Mouse (Mus musculus) liver, embryonic 12.5 days (tissue): ENCODE measurements around the gene Ppp6r1. TPM values are rescaled to one million over a fixed set of nuclear protein-coding genes. Genes with fewer than 3 reads are reported as not detected.
"Not testable (repeated sequence)": the region's sequence is repeated elsewhere in the genome, so short reads cannot be mapped to it uniquely, and the experiment has no call there.

Experiments used
- ATAC-seq: fragments of 200-750 bp; cut with Nextera tagmentation; 2 replicates; pipeline ENCODE4 v1.8.0; 2017; ENCODE audit warnings: moderate number of reproducible peaks, mild to moderate bottlenecking, moderate library complexity
- H3K27ac ChIP-seq: fragments of 300-500 bp; sonication (generic); 2 replicates; pipeline ENCODE4 v1.5.1; 2016; ENCODE audit warnings: mild to moderate bottlenecking
- H3K27me3 ChIP-seq: fragments of 300-500 bp; sonication (generic); replicated peaks from 2 replicates; pipeline ENCODE4 v1.6.1; 2016; ENCODE audit warnings: mild to moderate bottlenecking, moderate library complexity
- H3K36me3 ChIP-seq: fragments of 300-500 bp; sonication (generic); 2 replicates; pipeline ENCODE4 v1.6.1; 2016; ENCODE audit warnings: mild to moderate bottlenecking, moderate library complexity
- H3K4me1 ChIP-seq: fragments of 300-500 bp; sonication (generic); 2 replicates; pipeline ENCODE4 v1.6.1; 2016
- H3K4me2 ChIP-seq: fragments of 300-500 bp; sonication (generic); 2 replicates; pipeline ENCODE4 v1.6.1; 2016; ENCODE audit warnings: mild to moderate bottlenecking, moderate library complexity
- H3K4me3 ChIP-seq: fragments of 300-500 bp; sonication (generic); 2 replicates; pipeline ENCODE4 v1.5.1; 2016; ENCODE audit warnings: mild to moderate bottlenecking, moderate library complexity
- H3K9ac ChIP-seq: fragments of 300-500 bp; sonication (generic); 2 replicates; pipeline ENCODE4 v1.6.1; 2016; ENCODE audit warnings: mild to moderate bottlenecking, moderate library complexity
- H3K9me3 ChIP-seq: fragments of 300-500 bp; sonication (generic); replicated peaks from 2 replicates; pipeline ENCODE4 v1.6.1; 2016; ENCODE audit warnings: mild to moderate bottlenecking, moderate library complexity
- WGBS: fragments of 180-500 bp; shearing (Covaris S2); methylation state at CpG from one replicate; pipeline ENCODE4 v1.1.7; 2016; ENCODE audit not compliant: insufficient replicate concordance; 5-methylcytosine and 5-hydroxymethylcytosine counted together
- polyA plus RNA-seq: library from polyadenylated mRNA; unstranded; fragments of >200 nt; fragmentation: Nextera tagmentation; extraction: Ambion mirVana; gene quantifications from 2 replicates; pipeline ENCODE4 v1.2.1, GENCODE M21; 2016

Gene Ppp6r1
- polyA plus RNA-seq, 1 experiment from 2014 or later = 12.7 TPM

DNA sequence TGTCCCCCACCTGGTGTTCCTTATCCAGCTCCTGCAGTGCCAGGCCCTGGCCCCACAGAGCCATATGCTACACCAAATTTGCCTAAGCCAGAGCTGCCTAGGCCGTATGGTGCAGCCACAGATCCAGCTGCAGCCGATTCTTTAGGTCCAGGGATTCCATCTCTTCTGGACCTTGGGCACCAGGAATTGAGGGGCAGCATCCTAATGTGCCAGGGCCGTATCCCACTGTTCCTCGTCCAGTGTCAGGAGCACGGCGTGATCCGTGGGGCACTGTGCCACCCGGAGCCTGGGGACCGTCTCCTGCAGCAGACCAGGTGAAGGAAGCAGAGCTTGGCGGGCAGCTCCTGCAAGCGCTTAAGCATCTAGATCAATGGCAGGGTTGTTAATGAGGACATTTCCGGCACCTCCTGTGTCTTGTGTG, 46.9 kb downstream of the Ppp6r1 start:
- no peak overlapping the region for H3K4me2 ChIP-seq
- H3K27me3 ChIP-seq = no peaks in the 10 kb centered on the region; the same call in 1 of the 2 replicates
- 70% methylated on average over 12 of the region's 12 CpGs for WGBS
- peaks cover 33% of the 10 kb centered on the region for H3K4me1 ChIP-seq
- H3K27ac ChIP-seq = no peak overlapping the region
- H3K4me3 ChIP-seq = no peak overlapping the region
- H3K9ac ChIP-seq = no peak overlapping the region
- ATAC-seq = no peak
- H3K36me3 ChIP-seq = no peaks in the 10 kb centered on the region
- H3K9me3 ChIP-seq = no peaks in the 10 kb centered on the region

DNA sequence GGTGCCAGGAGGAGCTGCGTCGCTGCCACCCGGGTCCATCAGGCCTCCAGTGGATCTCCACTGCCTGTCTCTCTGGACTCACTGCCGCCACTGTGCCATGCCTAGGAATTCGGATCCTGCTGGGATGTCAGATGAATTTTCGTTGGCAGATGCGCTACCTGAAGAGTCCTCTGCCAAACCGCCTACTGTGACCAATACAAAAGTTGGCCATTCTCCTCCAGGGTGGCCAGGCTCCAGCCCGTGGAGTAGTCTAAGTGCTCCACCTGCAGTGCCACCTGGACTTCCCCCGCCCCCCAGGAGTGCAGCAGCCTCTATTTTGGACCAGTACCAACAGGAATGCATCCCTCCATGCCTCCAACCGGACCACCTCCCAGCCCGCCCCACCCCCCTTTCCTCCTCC, 47.3 kb downstream of the Ppp6r1 start:
- Histone ChIP-seq H3K27me3 (no peaks in the 10 kb centered on the region; the same call in 1 of the 2 replicates), H3K36me3 (no peaks in the 10 kb centered on the region), H3K9me3 (no peaks in the 10 kb centered on the region), H3K9ac (no peak overlapping the region), H3K4me1 (peaks cover 33% of the 10 kb centered on the region), H3K4me2 (no peak overlapping the region), H3K4me3 (no peak overlapping the region), H3K27ac (no peak overlapping the region)
- WGBS = 77% methylated on average over 12 of the region's 12 CpGs
- ATAC-seq = no peak

DNA sequence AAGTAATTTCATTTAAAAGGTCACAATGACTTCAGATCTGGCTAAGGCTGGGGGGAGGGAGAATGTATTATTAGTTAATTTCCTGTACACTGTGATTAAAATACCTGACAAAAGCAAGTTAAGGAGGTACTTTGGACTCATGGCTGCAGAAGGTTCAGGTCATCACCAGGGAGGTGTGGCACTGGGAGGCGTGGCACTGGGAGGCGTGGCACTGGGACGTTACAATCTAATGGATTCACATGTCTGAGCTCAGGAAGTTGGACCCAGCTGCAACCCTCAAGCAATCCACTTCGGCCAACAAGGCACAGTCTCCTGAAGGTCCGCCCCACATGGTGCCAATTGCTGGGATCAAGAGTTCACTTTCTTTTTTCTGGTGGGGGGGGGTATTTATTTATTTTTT, 50.8 kb downstream of the Ppp6r1 start:
- no peaks in the 10 kb centered on the region; the same call in 1 of the 2 replicates for H3K27me3 ChIP-seq
- no peak overlapping the region for H3K27ac ChIP-seq
- H3K4me2 ChIP-seq = no peak overlapping the region
- H3K9ac ChIP-seq = no peak overlapping the region
- peak; percentile 65 for ATAC-seq
- H3K4me1 ChIP-seq = peaks cover 22% of the 10 kb centered on the region
- H3K4me3 ChIP-seq = no peak overlapping the region
- no peaks in the 10 kb centered on the region for H3K9me3 ChIP-seq
- 26% methylated on average over 5 of the region's 5 CpGs for WGBS
- H3K36me3 ChIP-seq = no peaks in the 10 kb centered on the region

DNA sequence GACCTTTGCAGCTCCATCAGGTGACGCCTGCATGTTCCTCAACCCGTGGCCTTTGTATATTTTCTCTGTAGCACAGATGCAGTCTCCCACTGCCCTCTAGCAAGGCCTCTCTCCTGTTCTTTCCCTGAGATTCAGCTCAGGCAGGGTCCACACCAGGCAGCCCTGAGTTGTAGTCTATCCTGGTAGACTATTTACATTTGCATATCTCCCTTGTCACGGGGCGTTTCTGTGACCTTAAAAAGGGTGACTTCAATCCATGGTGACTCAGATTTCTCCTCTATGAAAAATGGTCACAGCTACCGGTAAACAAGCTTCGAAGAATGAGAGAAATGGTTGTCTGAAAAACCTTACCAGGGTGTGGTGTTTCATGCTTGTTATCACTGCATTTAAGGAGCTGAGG, 54.9 kb downstream of the Ppp6r1 start, which contains the start of gene Ptprh:
TSS of gene Ptprh (minus strand) at position 169 of the 400 bp plus-strand sequence.
- Histone ChIP-seq H3K9ac (no peak within 1 kb of the TSS), H3K4me2 (no peak within 1 kb of the TSS), H3K27me3 (no peaks in the 10 kb centered on the region), H3K27ac (no peak within 1 kb of the TSS), H3K36me3 (no peaks in the 10 kb centered on the region), H3K4me1 (peaks cover 11% of the 10 kb centered on the region; the same call in 1 of the 2 replicates), H3K9me3 (no peaks in the 10 kb centered on the region), H3K4me3 (no peak within 1 kb of the TSS)
- WGBS = 57% methylated on average over 6 of the region's 6 CpGs
- ATAC-seq = no peak

- Histone ChIP-seq H3K4me2 (no peak overlapping the region), H3K27me3 (no peaks in the 10 kb centered on the region), H3K9ac (no peak overlapping the region), H3K9me3 (no peaks in the 10 kb centered on the region), H3K36me3 (no peaks in the 10 kb centered on the region), H3K27ac (no peak overlapping the region), H3K4me3 (no peak overlapping the region), H3K4me1 (peaks cover 9% of the 10 kb centered on the region; the same call in 1 of the 2 replicates)
- no peak for ATAC-seq
- 68% methylated on average over 6 of the region's 6 CpGs for WGBS
Measured at GRCm38 (mm10) chr7:4602969-4603368, 55.9 kb downstream of the Ppp6r1 start.

DNA sequence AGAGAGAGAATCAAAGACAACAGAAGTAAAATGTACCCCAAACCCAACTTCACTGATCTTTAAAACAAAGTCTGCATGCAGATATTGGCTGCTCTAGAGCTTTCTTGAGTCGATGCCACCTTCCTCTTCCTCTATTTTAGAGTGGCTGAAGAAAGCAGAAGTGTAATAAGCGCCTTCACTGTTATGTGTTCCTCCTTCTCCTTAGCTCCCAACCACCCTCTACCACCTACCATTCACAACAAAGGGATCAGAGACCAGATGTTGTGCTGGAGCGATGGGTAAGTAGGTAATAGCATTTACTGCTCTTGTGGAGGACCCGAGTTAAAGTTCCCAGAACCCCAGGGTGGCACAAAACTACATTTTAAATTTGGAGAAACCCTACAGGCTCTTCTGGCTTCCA, 61.8 kb downstream of the Ppp6r1 start:
- H3K27me3 ChIP-seq, H3K9me3 ChIP-seq, H3K36me3 ChIP-seq, H3K9ac ChIP-seq, H3K4me1 ChIP-seq, H3K4me3 ChIP-seq, H3K4me2 ChIP-seq, ATAC-seq, H3K27ac ChIP-seq: not testable (repeated sequence)
- WGBS = 34% methylated on average over 4 of the region's 4 CpGs

Other genes starting within 250 kb of the Ppp6r1 start
- gene Rdh13, start 213.4 kb downstream of the Ppp6r1 start, polyA plus RNA-seq = 9.8 and 10.4 TPM in 2 replicates
- gene Eps8l1, start 198.3 kb downstream of the Ppp6r1 start, polyA plus RNA-seq = 1.3 and 2.1 TPM in 2 replicates
- gene Ppp1r12c, start 157.3 kb downstream of the Ppp6r1 start, polyA plus RNA-seq = 41.1 and 42.9 TPM in 2 replicates
- gene Tnnt1, start 142.6 kb downstream of the Ppp6r1 start, polyA plus RNA-seq = 13.7 and 17.9 TPM in 2 replicates
- 1.7 and 1.8 TPM in 2 replicates for gene Tnni3, start 134.8 kb downstream of the Ppp6r1 start, polyA plus RNA-seq
- gene Dnaaf3, start 126.6 kb downstream of the Ppp6r1 start, polyA plus RNA-seq = 0.24 and 0.26 TPM in 2 replicates
- 0.84 and 1.3 TPM in 2 replicates for gene Syt5, start 111.5 kb downstream of the Ppp6r1 start, polyA plus RNA-seq
- not detected in 2 replicates for gene Ptprh, start 55.0 kb downstream of the Ppp6r1 start, polyA plus RNA-seq
- gene Tmem86b, start 27.6 kb downstream of the Ppp6r1 start, polyA plus RNA-seq = 25.7 and 26.1 TPM in 2 replicates
- 90.8 and 95.6 TPM in 2 replicates for gene Hspbp1, start 26.0 kb upstream of the Ppp6r1 start, polyA plus RNA-seq
- 0.19 and 0.29 TPM in 2 replicates for gene Brsk1, start 31.6 kb upstream of the Ppp6r1 start, polyA plus RNA-seq
- 0.08 and 0.12 TPM in 2 replicates for gene Tmem150b, start 66.2 kb upstream of the Ppp6r1 start, polyA plus RNA-seq
- gene Kmt5c, start 81.1 kb upstream of the Ppp6r1 start, polyA plus RNA-seq = 79.0 and 79.5 TPM in 2 replicates
- 152 and 159 TPM in 2 replicates for gene Cox6b2, start 94.1 kb upstream of the Ppp6r1 start, polyA plus RNA-seq
- not detected in 2 replicates for gene Fam71e2, start 112.3 kb upstream of the Ppp6r1 start, polyA plus RNA-seq
- 0.06 TPM in 1 of 2 replicates, not detected in the other for gene Il11, start 123.8 kb upstream of the Ppp6r1 start, polyA plus RNA-seq
- 0.46 TPM in 1 of 2 replicates, not detected in the other for gene Tmem190, start 123.9 kb upstream of the Ppp6r1 start, polyA plus RNA-seq
- 18.9 and 19.2 TPM in 2 replicates for gene Tmem238, start 130.6 kb upstream of the Ppp6r1 start, polyA plus RNA-seq
- 397 and 413 TPM in 2 replicates for gene Rpl28, start 133.9 kb upstream of the Ppp6r1 start, polyA plus RNA-seq
- 353 and 370 TPM in 2 replicates for gene Ube2s, start 153.6 kb upstream of the Ppp6r1 start, polyA plus RNA-seq
- gene Shisa7, start 185.7 kb upstream of the Ppp6r1 start, polyA plus RNA-seq = not detected in 2 replicates
- 3.5 and 3.9 TPM in 2 replicates for gene Isoc2b, start 211.2 kb upstream of the Ppp6r1 start, polyA plus RNA-seq
- gene Isoc2a, start 218.1 kb upstream of the Ppp6r1 start, polyA plus RNA-seq = 0.62 and 0.95 TPM in 2 replicates
- 0.10 TPM in 1 of 2 replicates, not detected in the other for gene Gm36210, start 247.5 kb upstream of the Ppp6r1 start, polyA plus RNA-seq